Mouse (Mus musculus) T-helper 2 cell (primary cell): ENCODE measurements at regions not wholly inside any gene's neighbourhood (a gene's known extent, or its start where the extent isn't known, plus 50 kb on each side); places are given as distances from the start of the nearest gene placed in this dataset.
"Not testable (repeated sequence)": the region's sequence is repeated elsewhere in the genome, so short reads cannot be mapped to it uniquely, and the experiment has no call there.

Experiments used
- in situ Hi-C: fragments of 300-600 bp; cut with MboI, MseI; formaldehyde crosslinking; loops from one replicate; pipeline ENCODE4 v1.15.1; 2025; ENCODE audit warnings: high pct_unique_total_duplicates

- in situ Hi-C loops = no loop called here
These were observed 196.6 kb downstream of the Fam43a start for GRCm38 (mm10) chr16:30796103-30796502.

GRCm38 (mm10) chr16:30797006-30797405, 197.5 kb downstream of the Fam43a start:
- in situ Hi-C loops = no loop called here

- in situ Hi-C loops = no loop called here
These were observed 198.5 kb downstream of the Fam43a start for GRCm38 (mm10) chr16:30797973-30798471.

- in situ Hi-C loops = no loop called here
These were observed 199.0 kb downstream of the Fam43a start for GRCm38 (mm10) chr16:30798536-30798935.

- in situ Hi-C loops = no loop called here
These were observed 200.4 kb downstream of the Fam43a start for GRCm38 (mm10) chr16:30799699-30800483.

- in situ Hi-C loops = no loop called here
These were observed 204.5 kb downstream of the Fam43a start for GRCm38 (mm10) chr16:30804018-30804417.

- in situ Hi-C loops = not testable (repeated sequence)
These were observed 206.7 kb downstream of the Fam43a start for GRCm38 (mm10) chr16:30806206-30806605.

GRCm38 (mm10) chr16:30818541-30819120, 219.1 kb downstream of the Fam43a start:
- in situ Hi-C loops = loop anchor here (5.0 kb wide), 1 partner anchor 44 kb away; no protein-coding TSS in a partner anchor

- in situ Hi-C loops = loop anchor here (5.0 kb wide), 1 partner anchor 43 kb away; no protein-coding TSS in a partner anchor
These were observed 219.8 kb downstream of the Fam43a start for GRCm38 (mm10) chr16:30819342-30819741.

- in situ Hi-C loops = loop anchor here (10.0 kb wide), 1 partner anchor 55 kb away; no protein-coding TSS in a partner anchor
These were observed 220.7 kb downstream of the Fam43a start for GRCm38 (mm10) chr16:30820234-30820633.

GRCm38 (mm10) chr16:30820761-30821160, 221.2 kb downstream of the Fam43a start:
- in situ Hi-C loops = loop anchor here (10.0 kb wide), 1 partner anchor 56 kb away; no protein-coding TSS in a partner anchor

- in situ Hi-C loops = loop anchor here (10.0 kb wide), 1 partner anchor 57 kb away; no protein-coding TSS in a partner anchor
These were observed 221.8 kb downstream of the Fam43a start for GRCm38 (mm10) chr16:30821191-30821910.

- in situ Hi-C loops = loop anchor here (10.0 kb wide), 1 partner anchor 57 kb away; no protein-coding TSS in a partner anchor
These were observed 222.5 kb downstream of the Fam43a start for GRCm38 (mm10) chr16:30821911-30822578.

GRCm38 (mm10) chr16:30826128-30826527, 226.6 kb downstream of the Fam43a start:
- in situ Hi-C loops = loop anchor here (10.0 kb wide), 1 partner anchor 61 kb away; no protein-coding TSS in a partner anchor

GRCm38 (mm10) chr16:30827901-30828608, 228.5 kb downstream of the Fam43a start:
- in situ Hi-C loops = loop anchor here (10.0 kb wide), 1 partner anchor 63 kb away; no protein-coding TSS in a partner anchor

GRCm38 (mm10) chr16:30834561-30834960, 235.0 kb downstream of the Fam43a start:
- in situ Hi-C loops = no loop called here

- in situ Hi-C loops = no loop called here
These were observed 236.2 kb downstream of the Fam43a start for GRCm38 (mm10) chr16:30835678-30836077.

GRCm38 (mm10) chr16:30842831-30843230, 238.4 kb downstream of the Xxylt1 start:
- in situ Hi-C loops = loop anchor here (10.0 kb wide), 1 partner anchor 482 kb away; no protein-coding TSS in a partner anchor

GRCm38 (mm10) chr16:30852595-30852994, 228.6 kb downstream of the Xxylt1 start:
- in situ Hi-C loops = no loop called here

GRCm38 (mm10) chr16:30854716-30855115, 226.5 kb downstream of the Xxylt1 start:
- in situ Hi-C loops = no loop called here
